Mouse (Mus musculus) midbrain, embryonic 10.5 days (tissue): ENCODE results near the gene Gpr155. TPM values are rescaled to one million over a fixed set of nuclear protein-coding genes. Genes with fewer than 3 reads are reported as not detected.

Experiments used
- DNase-seq: peaks from one replicate; pipeline ENCODE4 v3.0.0-alpha.2; 2017; ENCODE audit warnings: low spot score
- H3K27ac ChIP-seq: fragments of 300-500 bp; sonication (generic); replicated peaks from 2 replicates; pipeline ENCODE4 v1.5.1; 2016; ENCODE audit warnings: mild to moderate bottlenecking
- H3K27me3 ChIP-seq: fragments of 300-500 bp; sonication (generic); 2 replicates; pipeline ENCODE4 v1.6.1; 2016; ENCODE audit warnings: low read depth, mild to moderate bottlenecking; ENCODE audit not compliant: poor library complexity, severe bottlenecking
- H3K36me3 ChIP-seq: fragments of 300-500 bp; sonication (generic); 2 replicates; pipeline ENCODE4 v1.6.1; 2016; ENCODE audit warnings: mild to moderate bottlenecking, moderate library complexity
- H3K4me1 ChIP-seq: fragments of 300-500 bp; sonication (generic); 2 replicates; pipeline ENCODE4 v1.6.1; 2016
- H3K4me3 ChIP-seq: fragments of 300-500 bp; sonication (generic); 2 replicates; pipeline ENCODE4 v1.5.1; 2016; ENCODE audit warnings: mild to moderate bottlenecking, moderate library complexity
- H3K9me3 ChIP-seq: fragments of 300-500 bp; sonication (generic); replicated peaks from 2 replicates; pipeline ENCODE4 v1.6.1; 2016; ENCODE audit warnings: mild to moderate bottlenecking
- WGBS: fragments of 180-500 bp; shearing (Covaris S2); methylation state at CpG from one replicate; pipeline ENCODE4 v1.1.7; 2016; 5-methylcytosine and 5-hydroxymethylcytosine counted together
- polyA plus RNA-seq: library from polyadenylated mRNA; unstranded; fragments of >200 nt; fragmentation: Nextera tagmentation; extraction: Ambion mirVana; gene quantifications from 2 replicates; pipeline ENCODE4 v1.2.1, GENCODE M21; 2016

The Gpr155 gene
- 1.7 and 2.3 TPM in 2 replicates for polyA plus RNA-seq

DNA sequence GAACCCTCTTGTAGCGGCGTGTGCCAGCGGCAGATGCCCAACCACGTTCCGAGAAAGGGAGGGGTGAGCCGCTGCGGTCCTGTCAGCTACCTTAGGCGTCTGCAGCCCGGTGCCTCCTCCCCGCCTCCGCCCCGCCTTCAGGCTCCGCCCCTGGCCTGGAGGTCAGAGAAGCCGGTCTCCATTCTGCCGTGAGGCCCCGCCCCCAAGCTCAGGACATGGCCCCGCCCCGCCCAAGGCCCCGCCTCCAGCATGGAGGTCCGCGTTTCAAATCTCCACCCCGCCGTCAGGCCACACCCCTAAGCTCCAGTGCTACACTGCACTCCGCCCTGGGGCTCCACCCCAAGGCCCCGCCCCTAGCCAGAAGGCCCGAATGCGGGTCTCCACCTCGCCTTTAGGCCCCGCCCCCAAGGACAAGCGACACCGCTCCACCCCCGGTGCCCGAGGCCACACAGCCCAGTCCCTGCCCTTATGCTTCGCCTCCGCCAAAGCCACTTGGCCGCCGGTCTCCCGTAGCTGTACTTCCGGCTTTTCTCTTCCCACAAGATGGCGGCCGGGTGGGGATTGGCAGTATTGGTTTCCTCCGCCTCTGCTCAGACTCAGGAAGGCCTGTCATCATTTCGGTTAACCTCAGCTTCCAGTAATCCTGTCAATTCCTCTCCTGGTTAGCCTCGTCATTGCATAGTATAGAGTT is at the start of gene Gpr155:
Gpr155 (minus strand) TSS at position 217 of the 691 bp plus-strand sequence.
- under 1% methylated on average over 44 of the region's 44 CpGs for WGBS
- H3K27me3 ChIP-seq, result peaks cover 21% of the 10 kb centered on the region

DNA sequence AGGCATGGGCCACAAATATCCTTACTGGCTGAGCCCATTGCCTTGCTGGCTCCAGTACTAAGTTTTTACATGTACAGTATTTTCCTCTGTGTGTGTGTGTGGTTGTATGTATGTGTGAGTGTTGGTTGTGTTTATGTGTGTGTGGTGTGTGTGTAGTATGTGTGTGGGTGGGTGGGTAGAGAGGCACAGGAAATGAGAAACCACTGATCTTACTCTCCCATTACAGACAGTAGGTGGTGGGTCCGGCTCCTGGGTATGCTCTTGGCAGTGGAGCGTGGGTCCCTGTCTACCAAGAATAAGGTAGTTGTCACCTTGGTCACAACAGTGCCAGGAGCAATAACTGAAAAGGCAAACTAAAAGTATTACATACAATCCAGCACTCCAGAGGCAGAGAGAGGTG is 49.5 kb upstream of the Gpr155 start:
- Histone ChIP-seq H3K9me3 (no peaks in the 10 kb centered on the region), H3K27me3 (no peaks in the 10 kb centered on the region), H3K4me3 (no peak overlapping the region), H3K27ac (no peak overlapping the region), H3K4me1 (peaks cover 14% of the 10 kb centered on the region), H3K36me3 (peaks cover 58% of the 10 kb centered on the region)
- 96% methylated on average over 2 of the region's 2 CpGs for WGBS
- DNase-seq, result no peak

More for the DNA sequence above, at the start of gene Gpr155:
- no peaks in the 10 kb centered on the region for H3K9me3 ChIP-seq
- peak within 1 kb of the TSS; percentile 77 for H3K4me3 ChIP-seq
- peak within 1 kb of the TSS; percentile 82 for H3K27ac ChIP-seq
- DNase-seq, result peak; percentile 100
- H3K36me3 ChIP-seq, result no peaks in the 10 kb centered on the region
- peaks cover 15% of the 10 kb centered on the region for H3K4me1 ChIP-seq

DNA sequence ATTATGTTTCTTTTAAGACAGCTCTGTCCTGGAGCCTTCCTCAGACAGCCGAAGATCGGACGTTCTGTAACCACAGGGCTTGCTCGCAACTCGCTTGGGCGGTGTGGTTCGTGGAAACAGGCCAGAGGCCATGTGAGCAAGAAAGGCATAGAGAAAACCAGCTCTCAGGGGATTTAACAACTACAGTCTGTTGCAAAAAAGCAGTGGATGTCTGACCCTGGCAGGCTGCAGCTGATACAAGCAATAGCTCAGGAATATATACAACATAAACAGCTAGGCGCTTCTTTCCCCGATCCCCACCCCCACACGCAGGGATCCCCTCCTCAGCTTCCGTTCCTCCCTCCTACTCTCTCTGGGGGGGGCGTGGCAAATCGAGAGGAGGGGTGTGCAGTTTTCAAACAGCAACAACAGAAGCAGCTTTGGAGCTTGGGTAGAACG is 45.6 kb upstream of the Gpr155 start:
- Histone ChIP-seq H3K4me1 (peaks cover 5% of the 10 kb centered on the region), H3K4me3 (peak overlapping the region; percentile 28; the same call in 1 of the 2 replicates), H3K27ac (peak overlapping the region; percentile 38; the same call in 1 of the 2 replicates), H3K36me3 (peaks cover 37% of the 10 kb centered on the region), H3K27me3 (no peaks in the 10 kb centered on the region), H3K9me3 (no peaks in the 10 kb centered on the region)
- WGBS, result 36% methylated on average over 14 of the region's 14 CpGs
- peak; percentile 21 for DNase-seq

DNA sequence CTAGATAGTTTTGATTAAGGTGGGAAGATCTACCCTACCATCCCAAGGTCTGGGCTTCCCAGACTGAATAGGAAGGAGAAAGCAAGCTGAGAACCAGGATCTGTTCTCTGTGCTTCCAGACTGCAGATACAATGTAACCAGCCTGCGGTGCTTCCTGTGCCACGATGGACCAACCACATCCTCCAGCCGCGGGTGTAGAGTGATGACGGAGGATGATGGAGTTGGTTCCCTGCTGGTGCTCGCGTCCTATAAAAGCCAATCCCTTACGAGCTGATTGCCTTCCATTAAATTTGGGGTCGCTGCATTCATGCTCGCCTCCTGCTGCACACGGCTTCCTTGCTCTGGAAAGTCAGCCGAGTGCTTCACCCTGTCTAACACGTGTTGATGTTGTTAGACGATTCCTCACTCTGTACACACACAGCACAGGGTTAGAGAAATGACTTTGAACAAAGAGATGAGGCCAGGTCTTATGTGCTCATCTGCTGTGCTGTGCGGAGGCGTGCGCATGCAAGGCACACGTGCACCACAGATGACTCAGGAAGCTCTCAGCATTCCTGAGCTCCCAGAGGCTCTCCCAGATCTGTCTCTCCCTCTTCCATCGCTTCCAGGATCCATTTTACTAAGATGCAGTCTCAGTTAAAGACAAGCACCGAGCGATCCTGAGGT is 42.6 kb upstream of the Gpr155 start:
- peaks cover 5% of the 10 kb centered on the region for H3K4me1 ChIP-seq
- no peak overlapping the region for H3K27ac ChIP-seq
- H3K27me3 ChIP-seq, result no peaks in the 10 kb centered on the region
- H3K4me3 ChIP-seq, result no peak overlapping the region
- no peaks in the 10 kb centered on the region for H3K9me3 ChIP-seq
- H3K36me3 ChIP-seq, result peaks cover 17% of the 10 kb centered on the region
- WGBS, result 82% methylated on average over 21 of the region's 21 CpGs
- no peak for DNase-seq

GRCm38 (mm10) chr2:73427293-73427692 is 40.9 kb upstream of the Gpr155 start:
- 35% methylated on average over 1 of the region's 1 CpGs for WGBS
- H3K4me3 ChIP-seq, result no peak overlapping the region
- no peak for DNase-seq
- no peak overlapping the region for H3K27ac ChIP-seq
- peaks cover 5% of the 10 kb centered on the region for H3K4me1 ChIP-seq
- H3K27me3 ChIP-seq, result 0 out of 2 replicates have a peak, but pooled peaks cover 9% of the 10 kb centered on the region
- H3K9me3 ChIP-seq, result no peaks in the 10 kb centered on the region
- 0 out of 2 replicates have a peak, but pooled peaks cover 5% of the 10 kb centered on the region for H3K36me3 ChIP-seq

DNA sequence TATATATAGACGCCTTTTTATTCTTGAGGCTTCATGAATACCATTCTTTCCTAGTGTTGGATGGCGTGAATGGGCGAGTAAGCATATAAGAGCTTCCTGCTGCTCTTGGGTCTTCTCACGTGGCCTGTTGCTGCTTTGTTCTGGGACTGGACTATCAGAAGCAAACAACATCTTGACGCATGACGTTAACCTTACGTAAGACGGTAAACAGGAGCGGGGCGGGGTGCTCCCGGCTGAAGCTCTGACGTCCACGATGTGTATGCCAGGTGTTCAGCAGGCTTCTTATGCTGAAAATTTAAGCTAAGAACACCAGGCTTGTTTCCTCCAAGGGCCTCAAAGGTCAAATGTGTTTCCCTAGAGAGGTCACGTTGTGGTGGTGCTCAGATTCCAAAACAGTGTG is 39.5 kb upstream of the Gpr155 start:
- H3K4me3 ChIP-seq, result no peak overlapping the region
- no peaks in the 10 kb centered on the region for H3K4me1 ChIP-seq
- no peaks in the 10 kb centered on the region for H3K36me3 ChIP-seq
- no peak overlapping the region for H3K27ac ChIP-seq
- H3K27me3 ChIP-seq, result peaks cover 21% of the 10 kb centered on the region
- 89% methylated on average over 14 of the region's 14 CpGs for whole genome bisulfite sequencing
- no peak for DNase-seq
- H3K9me3 ChIP-seq, result no peaks in the 10 kb centered on the region

- WGBS, result 38% methylated on average over 7 of the region's 7 CpGs
- no peaks in the 10 kb centered on the region for H3K9me3 ChIP-seq
- H3K4me1 ChIP-seq, result peaks cover 8% of the 10 kb centered on the region; the same call in 1 of the 2 replicates
- H3K4me3 ChIP-seq, result no peak overlapping the region
- no peak for DNase-seq
- H3K36me3 ChIP-seq, result no peaks in the 10 kb centered on the region
- H3K27ac ChIP-seq, result no peak overlapping the region
- H3K27me3 ChIP-seq, result peaks cover 22% of the 10 kb centered on the region
These were observed 33.4 kb upstream of the Gpr155 start for GRCm38 (mm10) chr2:73419730-73420129.

- no peak for DNase-seq
- H3K4me3 ChIP-seq, result no peak overlapping the region
- H3K4me1 ChIP-seq, result peaks cover 8% of the 10 kb centered on the region; the same call in 1 of the 2 replicates
- H3K27me3 ChIP-seq, result peaks cover 22% of the 10 kb centered on the region
- no peaks in the 10 kb centered on the region for H3K9me3 ChIP-seq
- WGBS, result 50% methylated on average over 4 of the region's 4 CpGs
- no peaks in the 10 kb centered on the region for H3K36me3 ChIP-seq
- H3K27ac ChIP-seq, result no peak overlapping the region
These were observed 32.9 kb upstream of the Gpr155 start for GRCm38 (mm10) chr2:73419285-73419684.

GRCm38 (mm10) chr2:73415892-73416291 is 29.5 kb upstream of the Gpr155 start:
- 70% methylated on average over 5 of the region's 5 CpGs for WGBS

DNA sequence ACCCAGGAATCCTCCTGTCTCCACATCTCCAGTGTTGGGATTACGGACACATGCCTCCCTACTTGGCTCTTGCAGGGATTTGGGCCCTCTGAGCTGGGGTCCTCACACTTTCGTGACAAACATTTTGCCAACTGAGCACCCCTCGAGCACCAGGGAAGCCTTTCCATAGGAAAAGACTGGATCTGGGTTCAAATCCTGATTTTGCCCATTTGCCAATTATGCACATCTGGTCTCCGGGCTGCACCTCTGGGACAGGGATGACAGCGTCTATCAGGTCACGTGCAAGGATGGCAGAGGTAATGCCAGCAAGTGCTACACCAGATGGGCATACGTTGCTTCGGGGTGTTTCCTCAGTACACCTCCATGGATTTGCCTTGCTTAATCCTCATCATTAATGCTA is 23.7 kb upstream of the Gpr155 start:
- 95% methylated on average over 8 of the region's 8 CpGs for WGBS

More at GRCm38 (mm10) chr2:73415892-73416291, 29.5 kb upstream of the Gpr155 start:
- H3K27ac ChIP-seq, result no peak overlapping the region
- H3K9me3 ChIP-seq, result no peaks in the 10 kb centered on the region
- DNase-seq, result no peak
- H3K4me3 ChIP-seq, result no peak overlapping the region
- peaks cover 2% of the 10 kb centered on the region; the same call in 1 of the 2 replicates for H3K27me3 ChIP-seq
- H3K36me3 ChIP-seq, result no peaks in the 10 kb centered on the region
- peaks cover 8% of the 10 kb centered on the region; the same call in 1 of the 2 replicates for H3K4me1 ChIP-seq

GRCm38 (mm10) chr2:73407662-73408061 is 21.3 kb upstream of the Gpr155 start:
- 75% methylated on average over 4 of the region's 4 CpGs for WGBS
- no peak for DNase-seq
- Histone ChIP-seq H3K27ac (no peak overlapping the region), H3K27me3 (no peaks in the 10 kb centered on the region), H3K36me3 (no peaks in the 10 kb centered on the region), H3K4me3 (no peak overlapping the region), H3K9me3 (no peaks in the 10 kb centered on the region), H3K4me1 (no peaks in the 10 kb centered on the region)

More for the DNA sequence above, 23.7 kb upstream of the Gpr155 start:
- Histone ChIP-seq H3K9me3 (no peaks in the 10 kb centered on the region), H3K4me3 (no peak overlapping the region), H3K27me3 (no peaks in the 10 kb centered on the region), H3K36me3 (no peaks in the 10 kb centered on the region), H3K27ac (no peak overlapping the region), H3K4me1 (no peaks in the 10 kb centered on the region)
- no peak for DNase-seq

- H3K27me3 ChIP-seq, result no peaks in the 10 kb centered on the region
- DNase-seq, result no peak
- no peaks in the 10 kb centered on the region for H3K36me3 ChIP-seq
- H3K27ac ChIP-seq, result no peak overlapping the region
- no peaks in the 10 kb centered on the region for H3K4me1 ChIP-seq
- 87% methylated on average over 9 of the region's 9 CpGs for WGBS
- H3K4me3 ChIP-seq, result no peak overlapping the region
- H3K9me3 ChIP-seq, result no peaks in the 10 kb centered on the region
These were observed 20.1 kb upstream of the Gpr155 start for GRCm38 (mm10) chr2:73406336-73406915.
